Mouse (Mus musculus): ENCODE measurements around the gene Lipt2. TPM values are rescaled to one million over a fixed set of nuclear protein-coding genes. Genes with fewer than 3 reads are reported as not detected.

The Lipt2 gene
- 1 to 10 TPM; 3.7 to 6.4 (median 5.3) TPM for total RNA-seq (2022)

DNA sequence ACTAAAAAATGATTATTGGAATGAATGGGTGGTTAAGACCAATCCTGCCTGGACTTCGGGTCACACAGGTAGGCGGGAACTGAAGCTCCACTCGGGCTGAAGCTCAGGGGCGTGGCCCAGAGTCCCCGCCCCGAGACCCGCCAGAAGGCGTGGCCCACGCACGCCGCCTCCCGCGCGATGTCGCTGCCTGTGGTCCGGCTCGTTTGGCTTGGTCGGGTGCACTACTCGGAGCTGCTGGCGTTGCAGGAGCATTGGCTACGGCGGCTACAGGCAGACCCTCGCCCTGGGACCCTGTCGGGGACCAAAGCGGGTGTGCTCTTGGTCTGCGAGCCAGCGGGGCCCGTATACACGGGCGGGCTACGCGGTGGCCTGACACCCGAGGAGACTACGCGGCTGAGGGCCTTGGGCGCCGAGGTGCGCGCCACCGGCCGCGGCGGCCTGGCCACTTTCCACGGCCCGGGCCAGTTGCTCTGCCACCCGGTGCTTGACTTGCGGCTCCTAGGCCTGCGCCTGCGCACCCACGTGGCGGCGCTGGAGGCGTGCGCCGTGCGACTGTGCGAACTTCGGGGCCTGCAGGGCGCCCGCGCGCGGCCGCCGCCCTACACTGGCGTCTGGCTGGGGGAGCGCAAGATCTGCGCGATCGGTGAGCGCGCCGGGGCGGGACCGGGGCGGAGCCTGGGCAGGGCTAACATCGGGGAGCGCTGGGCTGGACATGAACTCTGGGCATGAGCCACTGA lies at the start of gene Lipt2:
TSS of gene Lipt2 (plus strand) at position 173 of the 737 bp plus-strand sequence.
- peak; percentile 82 to 90 for DNase-seq (ENCODE audit: low spot score in 2 of 2)

DNA sequence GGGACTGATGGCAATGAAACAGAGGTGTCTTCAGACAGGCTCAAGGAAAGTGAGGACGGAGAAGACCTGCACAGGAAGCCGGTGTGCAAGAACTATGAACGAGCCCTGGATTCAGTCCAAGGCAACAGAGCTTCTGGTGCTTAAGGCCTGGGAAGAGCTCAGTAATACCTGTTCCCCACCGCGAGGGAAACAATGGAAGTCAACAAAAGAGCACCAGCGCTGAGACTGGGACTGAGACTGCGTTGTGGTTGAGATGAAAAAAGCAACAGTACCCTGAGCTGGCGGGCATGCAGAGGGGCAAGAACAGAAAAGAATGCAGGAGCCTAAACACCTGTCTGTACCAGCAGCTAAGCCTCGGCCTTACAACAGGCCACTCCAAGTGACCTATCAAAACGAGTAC lies 47.6 kb upstream of the Lipt2 start:
- no peak for DNase-seq (ENCODE audit: low spot score in 2 of 2)

DNA sequence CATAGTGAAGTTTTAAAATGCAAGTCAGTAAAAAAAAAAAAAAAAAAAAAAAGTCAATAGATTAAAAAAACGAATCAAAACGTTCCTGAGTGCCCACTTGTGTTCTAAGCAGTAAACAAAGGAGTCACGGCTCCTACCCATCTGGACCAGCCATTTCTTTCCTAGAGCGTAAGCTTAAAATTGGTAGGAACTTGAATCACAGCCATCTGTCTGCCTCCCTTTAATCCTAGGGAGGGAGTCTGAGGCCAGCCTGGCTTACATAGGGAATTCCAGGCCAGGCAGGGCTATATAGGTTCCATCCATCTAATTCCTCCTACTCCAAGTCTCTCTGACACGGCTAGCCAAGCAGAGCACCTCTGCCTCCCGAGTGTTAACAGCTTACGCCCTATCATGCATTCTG lies 45.3 kb upstream of the Lipt2 start:
- DNase-seq (ENCODE audit: low spot score in 2 of 2) = no peak

DNA sequence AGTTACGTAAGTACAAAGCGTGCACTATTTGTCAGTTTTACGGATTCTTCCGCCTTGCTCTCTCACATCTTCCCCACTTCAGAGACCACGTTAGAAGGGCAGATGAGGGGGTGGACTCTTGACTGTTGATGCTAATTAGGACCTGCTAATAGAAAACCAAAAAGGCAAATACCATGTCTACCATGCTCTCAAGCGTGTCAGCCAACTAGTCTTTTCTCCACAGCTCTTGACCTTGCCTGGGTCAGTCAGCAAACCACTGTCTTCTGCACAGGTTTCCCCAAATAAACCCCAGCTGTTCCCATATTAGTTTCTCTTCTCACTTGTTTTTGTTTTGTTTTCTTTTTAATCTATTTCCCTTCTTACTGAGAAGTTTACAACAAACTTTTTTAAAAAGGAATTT lies 44.8 kb upstream of the Lipt2 start:
- no peak for DNase-seq (ENCODE audit: low spot score in 2 of 2)

DNA sequence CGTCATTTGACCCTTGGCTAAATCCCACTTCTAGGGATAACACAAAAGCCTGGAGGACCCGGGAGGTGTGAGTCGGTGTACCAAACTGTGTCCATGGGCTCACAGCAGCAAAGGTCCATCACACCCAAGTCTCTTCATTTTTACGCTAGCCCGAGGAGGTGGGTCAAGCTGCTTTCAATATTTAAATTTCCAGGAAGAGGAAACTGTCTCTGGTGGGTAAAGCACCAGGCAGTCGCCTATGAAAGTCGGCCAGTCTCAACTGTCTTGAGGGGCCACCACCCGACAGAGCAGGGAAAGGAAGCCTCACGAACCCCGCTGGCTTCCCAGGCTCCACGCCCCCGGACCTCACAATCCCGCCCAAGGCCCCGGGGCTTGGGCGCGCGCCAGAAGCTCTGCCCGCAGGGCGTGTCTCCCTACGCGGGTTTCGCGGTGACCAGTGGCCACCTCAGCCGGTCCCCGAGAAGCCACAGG lies 38.3 kb upstream of the Lipt2 start:
- DNase-seq (ENCODE audit: low spot score in 2 of 2) = no peak

DNA sequence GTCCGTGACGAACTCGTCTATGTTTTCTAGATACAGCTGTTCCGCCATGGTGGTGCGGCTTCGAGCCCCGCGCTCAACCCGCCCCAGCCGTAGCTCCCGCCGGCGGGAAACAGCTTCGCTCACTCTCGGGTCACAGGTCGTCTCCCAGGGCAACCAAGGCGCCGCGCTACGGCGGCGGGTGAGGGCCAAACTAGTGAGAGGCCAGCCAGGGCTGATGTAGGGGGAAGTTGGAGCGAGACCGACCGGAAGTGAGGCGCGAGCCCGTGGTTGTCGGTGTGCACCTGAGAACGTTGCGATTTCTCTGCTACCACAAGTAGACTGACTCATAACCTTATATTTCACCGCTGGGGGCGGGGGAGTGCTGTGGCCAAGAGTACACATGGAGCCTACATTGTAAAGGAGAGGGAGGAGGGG lies 37.7 kb upstream of the Lipt2 start, which contains the start of gene Pold3:
TSS of gene Pold3 (minus strand) at position 190 of the 414 bp plus-strand sequence.
- DNase-seq (ENCODE audit: low spot score in 2 of 2) = peak; percentile 97 to 100

DNA sequence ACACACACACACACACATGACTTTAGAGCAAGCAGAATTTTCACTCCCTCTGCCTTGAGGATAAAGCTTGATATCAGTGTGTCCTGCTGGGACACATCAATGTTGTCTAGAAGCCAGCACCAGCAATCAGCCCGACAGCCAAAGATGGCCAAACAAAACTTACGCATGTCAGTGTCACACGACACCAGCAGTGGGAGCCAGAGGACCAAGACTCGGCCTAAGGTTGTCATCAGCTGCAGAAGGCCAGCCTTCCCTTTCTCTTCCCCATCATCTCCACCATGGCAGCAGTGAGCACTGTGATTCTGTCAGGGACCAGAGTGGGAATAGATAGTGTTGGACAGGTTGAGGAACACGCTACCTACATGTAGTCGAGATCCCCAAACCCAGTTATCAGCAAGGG lies 35.6 kb upstream of the Lipt2 start:
- DNase-seq (ENCODE audit: low spot score in 2 of 2) = no peak

DNA sequence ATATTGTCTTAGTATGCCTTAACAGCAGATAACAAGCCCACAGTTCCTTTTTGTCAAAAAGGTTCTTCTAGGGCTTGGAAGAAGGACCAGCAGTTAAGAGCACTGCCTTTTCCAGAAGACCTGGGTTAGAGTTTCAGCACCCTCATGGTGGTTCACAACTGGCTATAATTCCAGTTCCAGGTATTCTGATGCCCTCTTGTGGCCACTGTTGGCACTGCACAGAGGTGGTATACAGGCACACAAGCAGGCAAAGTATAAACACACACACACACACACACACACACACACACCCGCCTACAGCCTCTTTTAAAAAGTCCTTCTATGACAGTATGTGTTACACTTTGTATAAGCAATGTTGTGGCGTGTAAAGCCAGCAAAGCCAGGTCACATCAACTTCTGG lies 34.9 kb upstream of the Lipt2 start:
- no peak for DNase-seq (ENCODE audit: low spot score in 2 of 2)

DNA sequence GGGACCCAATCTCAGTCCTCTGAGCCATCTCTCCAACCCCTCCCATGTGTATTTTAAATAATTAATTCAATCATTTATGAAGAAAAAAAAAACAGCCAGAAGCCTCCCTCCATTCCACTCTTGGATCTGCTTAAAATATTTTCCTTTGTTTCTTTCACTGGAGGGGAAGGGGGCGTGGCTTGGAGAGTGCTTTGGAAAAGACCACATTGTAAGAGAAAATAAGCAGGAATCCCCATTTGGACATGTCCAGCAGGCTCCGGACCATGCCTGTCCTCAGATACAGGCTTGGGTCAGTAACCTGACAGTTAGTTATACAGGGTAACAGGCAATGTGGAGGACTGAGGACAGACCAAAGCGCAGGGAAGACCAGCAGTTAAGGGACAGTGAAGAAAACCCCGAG lies 33.9 kb upstream of the Lipt2 start:
- no peak for DNase-seq (ENCODE audit: low spot score in 2 of 2)

DNA sequence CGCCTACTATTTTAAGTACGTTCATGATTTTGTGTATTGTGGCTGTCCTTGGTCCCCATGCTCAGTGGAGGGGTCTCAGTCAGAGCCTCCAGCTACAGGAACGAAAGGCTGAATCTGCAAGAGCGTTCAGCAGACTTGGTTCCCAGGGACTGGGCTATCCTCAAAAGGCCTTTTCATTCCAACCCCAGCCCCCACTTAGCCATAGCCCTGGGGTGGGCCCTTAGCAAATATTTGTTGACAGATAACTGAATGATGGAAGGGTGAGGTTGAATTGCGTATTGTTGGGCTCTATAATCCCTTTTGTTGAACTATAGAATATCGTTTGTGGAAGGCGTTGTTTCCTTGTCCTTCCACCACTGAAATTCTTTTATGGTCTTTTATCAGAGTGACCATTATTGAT lies 32.6 kb upstream of the Lipt2 start:
- no peak for DNase-seq (ENCODE audit: low spot score in 2 of 2)

DNA sequence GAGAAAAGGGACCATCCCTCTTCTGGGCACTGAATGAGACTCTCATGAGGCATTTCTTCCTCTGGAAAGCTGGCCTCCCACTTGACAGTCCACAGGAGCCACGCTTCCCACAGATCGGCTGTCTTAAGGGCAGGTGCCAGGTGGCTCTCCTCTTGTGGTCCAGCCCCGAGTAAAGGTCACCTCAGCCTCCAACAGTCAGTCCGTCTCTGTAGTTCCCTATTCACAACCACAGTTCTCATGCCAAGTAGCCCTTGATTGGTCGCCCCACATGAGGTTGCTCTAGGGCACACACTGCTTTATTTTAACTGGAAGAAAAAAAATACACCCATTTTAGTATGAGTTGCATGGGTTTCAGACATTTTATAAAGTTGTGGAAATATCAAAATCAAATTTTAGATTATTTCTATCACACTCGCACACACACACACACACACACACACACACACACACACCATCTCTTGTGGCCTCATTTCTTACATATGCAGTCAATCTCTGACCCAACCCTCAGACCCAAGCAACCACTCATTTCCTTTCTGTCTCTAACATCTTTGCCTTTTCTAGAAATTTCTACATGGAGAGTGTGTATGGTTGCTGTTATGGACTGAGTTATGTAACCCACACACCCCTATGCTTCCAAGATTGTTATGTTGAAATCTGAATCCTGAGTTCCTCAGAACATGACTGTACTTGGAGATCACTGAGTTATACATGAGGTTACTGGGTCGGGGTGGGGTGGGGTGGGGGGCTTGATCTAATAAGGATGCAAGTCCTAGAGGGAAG lies 30.6 kb upstream of the Lipt2 start:
- no peak for DNase-seq (ENCODE audit: low spot score in 2 of 2)

DNA sequence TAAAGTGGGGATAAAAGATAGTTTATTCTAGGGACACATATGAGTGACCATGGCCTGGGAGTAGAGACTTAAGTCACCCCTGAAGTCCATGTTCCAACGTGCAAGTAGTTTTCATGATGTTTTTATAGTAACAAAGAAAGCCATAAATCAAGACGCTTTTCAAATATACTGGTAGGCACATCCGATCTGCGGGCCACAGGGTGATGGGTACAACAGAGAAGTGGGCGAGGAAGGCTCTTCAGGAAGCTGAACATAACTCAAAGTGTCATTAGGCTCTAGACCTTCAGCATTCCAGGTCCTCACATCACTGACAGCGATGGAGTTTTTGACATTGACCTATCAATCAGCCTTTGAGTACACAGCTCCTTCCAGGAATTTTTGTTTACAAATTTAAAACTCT lies 28.5 kb upstream of the Lipt2 start:
- DNase-seq (ENCODE audit: low spot score in 2 of 2) = no peak

DNA sequence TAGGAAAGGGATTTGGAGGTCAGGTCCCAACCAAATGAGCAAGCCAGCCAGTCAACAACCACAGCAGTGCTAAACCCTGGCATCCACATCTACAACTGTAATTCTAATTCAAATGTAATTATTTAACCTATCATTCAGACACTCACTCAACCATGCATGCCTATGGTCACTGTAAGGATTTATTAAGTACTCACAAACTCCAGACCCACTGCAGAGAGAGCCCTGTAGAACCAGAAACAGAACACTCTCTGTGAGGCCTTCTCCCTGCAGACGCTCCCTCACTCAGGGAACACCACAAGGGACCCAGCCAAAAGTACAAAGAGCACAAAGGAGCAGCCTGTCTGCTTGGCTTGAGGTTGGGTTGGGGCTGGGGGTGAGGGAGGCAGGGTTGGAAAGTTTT lies 26.7 kb upstream of the Lipt2 start:
- DNase-seq (ENCODE audit: low spot score in 2 of 2) = no peak

DNA sequence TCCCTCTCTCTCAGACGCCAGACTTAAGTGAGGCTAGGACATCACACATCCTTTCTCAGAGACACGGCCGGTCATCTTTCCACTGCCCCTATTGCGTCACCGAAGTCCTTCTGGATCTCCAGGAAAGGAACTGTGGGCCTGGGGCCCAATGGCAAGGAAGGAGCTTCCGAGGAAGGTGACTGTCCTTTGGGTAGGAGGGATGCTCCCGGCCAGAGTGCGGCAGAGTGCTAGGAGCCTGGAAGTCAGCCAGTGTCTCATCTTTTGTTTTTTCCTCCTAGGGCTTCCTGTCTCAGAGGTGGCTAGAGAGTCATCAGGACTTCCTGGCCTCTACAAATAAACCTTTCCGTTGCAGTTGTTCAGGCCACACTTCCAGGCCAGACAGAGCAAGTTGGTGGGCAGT lies 22.0 kb upstream of the Lipt2 start:
- DNase-seq (ENCODE audit: low spot score in 2 of 2) = no peak

DNA sequence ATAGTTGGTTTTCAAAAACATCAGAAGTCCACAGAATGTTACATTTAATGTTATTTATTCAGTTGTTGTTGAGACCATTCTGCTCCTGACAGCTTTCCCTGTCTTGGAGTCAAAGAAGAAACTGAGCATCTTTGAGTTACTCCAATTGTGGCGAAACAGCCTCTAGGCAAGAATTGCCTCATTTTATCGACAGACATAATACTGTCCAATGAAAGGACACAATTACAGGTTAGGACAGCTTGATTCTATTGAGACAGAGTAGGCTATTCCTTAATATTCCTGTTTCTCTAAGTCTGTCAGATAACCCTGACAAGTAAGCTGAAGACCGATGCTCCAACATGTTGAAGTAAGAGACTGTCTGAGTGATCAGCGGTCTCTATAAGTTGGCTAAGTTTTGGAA lies 21.0 kb upstream of the Lipt2 start:
- DNase-seq (ENCODE audit: low spot score in 2 of 2) = no peak

DNA sequence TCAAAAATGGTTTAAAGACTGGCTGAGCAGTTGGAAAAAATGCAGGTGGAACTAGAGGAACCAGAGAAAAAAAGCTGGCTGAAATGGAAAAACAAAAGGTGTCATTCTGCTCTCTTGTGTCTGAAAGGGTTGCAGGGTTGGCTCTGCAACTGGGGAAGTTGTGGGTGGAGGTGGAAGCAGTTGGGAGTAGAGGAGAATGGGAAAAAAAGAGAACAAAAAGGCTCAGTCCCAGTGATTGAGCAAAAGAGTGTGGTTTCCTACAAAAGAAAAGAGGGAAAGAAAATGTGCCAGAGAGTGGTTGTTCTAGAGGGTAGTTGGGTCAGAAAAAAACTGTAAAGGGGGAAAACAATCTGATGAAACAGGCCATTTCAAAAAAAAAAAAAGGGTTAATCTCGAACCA lies 18.5 kb upstream of the Lipt2 start:
- no peak for DNase-seq (ENCODE audit: low spot score in 2 of 2)

DNA sequence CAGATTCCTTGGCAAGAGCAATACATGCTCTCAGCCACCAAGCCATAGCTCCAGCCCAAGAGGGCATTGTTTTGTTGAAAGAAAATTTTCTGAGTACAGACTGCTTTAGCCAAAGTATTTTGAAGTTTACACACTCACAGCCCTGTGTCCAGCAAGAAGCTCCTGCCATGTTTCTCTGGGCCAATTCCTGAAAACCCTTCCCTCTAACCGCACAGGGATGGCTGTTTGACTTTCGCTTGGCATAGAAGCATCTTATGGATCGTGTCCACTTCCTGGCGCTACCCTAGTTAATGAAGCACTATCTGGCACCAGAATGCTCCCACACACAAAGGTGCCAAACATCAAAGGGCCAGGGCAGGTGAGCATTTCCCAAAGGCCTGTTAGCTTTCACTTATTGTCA lies 10.5 kb upstream of the Lipt2 start:
- DNase-seq (ENCODE audit: low spot score in 2 of 2) = no peak

DNA sequence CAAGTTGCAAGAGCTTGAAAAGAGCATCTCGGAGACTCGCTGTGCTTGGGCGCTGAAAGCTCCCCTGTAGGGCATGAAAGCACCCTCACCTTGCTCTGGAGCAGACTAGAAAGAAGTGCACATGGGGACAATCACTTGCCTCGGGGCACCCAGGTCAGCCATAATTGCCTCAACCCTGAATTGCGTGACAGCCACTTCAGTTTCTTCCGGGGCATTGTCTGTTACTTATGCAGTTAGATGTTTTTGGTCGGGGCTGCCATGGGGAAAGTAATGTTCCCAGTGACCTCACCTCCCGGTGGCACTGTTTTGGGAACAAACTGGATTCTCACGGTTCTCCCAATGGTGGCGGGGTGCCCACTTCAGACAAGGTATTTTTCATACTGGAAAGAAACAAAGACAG lies 9.0 kb upstream of the Lipt2 start:
- DNase-seq (ENCODE audit: low spot score in 2 of 2) = no peak

DNA sequence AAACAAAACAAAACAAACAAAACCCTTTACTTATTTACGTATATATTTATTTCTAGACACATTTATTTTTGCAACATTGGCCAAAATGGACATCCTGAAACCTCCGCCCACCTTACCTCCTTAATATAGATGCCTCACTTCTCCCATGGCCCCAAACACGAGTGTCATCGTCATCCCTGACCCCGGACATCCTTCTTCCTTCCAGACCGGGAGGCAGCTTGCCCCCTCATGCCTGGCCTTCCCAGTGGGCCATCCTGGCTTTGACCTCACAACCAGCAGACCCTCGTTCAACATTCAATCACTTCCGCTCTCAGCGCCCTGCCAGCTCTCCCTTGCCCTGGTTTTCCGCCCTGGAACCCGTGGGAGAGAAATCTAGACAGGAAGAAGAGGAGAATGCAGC lies 8.5 kb upstream of the Lipt2 start:
- DNase-seq (ENCODE audit: low spot score in 2 of 2) = no peak

DNA sequence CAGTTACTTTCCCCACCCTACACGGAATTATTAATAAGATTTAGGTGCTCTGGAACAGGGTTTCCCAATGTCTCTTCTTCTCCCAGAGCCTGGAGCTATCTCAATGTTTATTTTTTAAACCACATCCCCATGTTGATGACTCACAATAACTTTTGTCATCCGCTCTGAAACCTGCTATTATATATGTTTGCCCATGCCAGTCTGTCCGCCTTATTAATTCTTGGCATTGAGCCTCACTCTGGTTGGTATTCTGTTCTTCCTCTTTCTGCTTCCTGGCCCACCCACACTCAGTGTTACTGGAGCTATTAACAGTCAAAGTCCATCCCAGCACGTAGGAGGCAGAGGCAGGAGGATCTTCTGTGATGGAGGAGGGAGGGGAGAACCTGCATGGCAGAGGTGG lies 1.4 kb upstream of the Lipt2 start:
- no peak for DNase-seq (ENCODE audit: low spot score in 2 of 2)

DNA sequence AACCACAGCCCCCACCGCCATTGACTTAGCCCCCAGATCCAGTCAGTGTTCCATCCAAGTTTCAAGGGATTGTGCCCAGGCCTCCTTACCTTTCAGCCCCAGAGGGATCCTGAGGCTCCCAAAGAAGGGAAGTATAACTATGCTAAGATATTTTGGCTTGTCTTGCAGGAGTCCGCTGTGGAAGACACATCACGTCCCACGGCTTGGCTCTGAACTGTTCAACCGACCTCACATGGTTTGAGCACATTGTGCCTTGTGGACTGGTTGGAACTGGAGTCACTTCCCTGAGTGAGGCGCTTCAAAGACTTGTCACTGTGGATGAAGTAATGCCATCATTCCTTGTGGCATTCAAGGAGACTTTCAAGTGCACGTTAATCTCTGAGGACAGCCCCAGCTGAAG lies 929 bp downstream of the Lipt2 start:
- no peak for DNase-seq (ENCODE audit: low spot score in 2 of 2)

DNA sequence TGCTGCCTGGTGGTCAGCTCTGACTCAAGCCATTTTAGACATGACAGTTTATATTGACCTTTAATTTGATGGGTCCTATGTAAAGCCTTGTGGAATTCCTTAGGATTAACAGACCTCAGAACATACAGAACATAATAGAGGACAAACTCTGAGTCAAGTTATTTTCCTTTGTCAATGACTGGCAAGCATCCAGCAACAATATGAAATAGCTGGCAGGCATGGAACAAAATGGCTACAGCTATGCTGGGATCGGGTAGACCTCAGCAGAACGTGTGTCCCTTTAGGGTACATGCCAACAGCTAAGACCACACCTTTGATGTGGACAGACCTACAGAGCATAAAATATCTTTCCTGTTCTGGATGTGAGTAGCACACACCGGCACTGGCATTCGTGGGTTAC lies 4.4 kb downstream of the Lipt2 start:
- no peak for DNase-seq (ENCODE audit: low spot score in 2 of 2)

DNA sequence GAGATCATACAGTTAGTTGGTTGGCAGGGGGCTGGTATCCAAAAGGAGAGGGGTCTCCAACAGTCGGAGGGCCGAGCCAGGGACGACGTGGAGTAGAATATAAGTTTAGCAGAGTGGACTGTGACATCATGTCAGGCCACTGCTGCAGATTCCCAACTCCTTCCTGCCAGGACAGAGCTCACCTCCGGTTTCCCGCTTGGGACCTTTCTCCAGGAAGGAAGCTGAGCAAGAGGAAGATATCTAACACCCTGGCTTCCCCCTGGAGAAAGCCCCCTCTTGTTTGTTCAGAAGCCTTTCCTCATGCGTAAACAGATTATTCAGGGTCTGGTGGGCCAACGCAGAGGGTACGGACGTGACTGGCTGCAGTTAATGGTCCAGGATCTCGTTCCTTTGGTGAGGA lies 9.6 kb downstream of the Lipt2 start:
- DNase-seq (ENCODE audit: low spot score in 2 of 2) = no peak
